Mouse (Mus musculus) intestine, embryonic 16.5 days (tissue): ENCODE data around the gene Slc17a8. TPM values are rescaled to one million over a fixed set of nuclear protein-coding genes. Genes with fewer than 3 reads are reported as not detected.
A peak's percentile ranks its signal among the peaks of the same experiment; 100 is the strongest.

ENCODE experiments used
- ATAC-seq: fragments of 200-750 bp; cut with Nextera tagmentation; 2 replicates; pipeline ENCODE4 v1.8.0; 2017; ENCODE audit warnings: moderate TSS enrichment, moderate library complexity
- H3K27ac ChIP-seq: fragments of 300-500 bp; sonication (generic); 2 replicates; pipeline ENCODE4 v1.5.1; 2014; ENCODE audit warnings: mild to moderate bottlenecking, low read length
- H3K27me3 ChIP-seq: fragments of 300-500 bp; sonication (generic); replicated peaks from 2 replicates; pipeline ENCODE4 v1.6.1; 2014; ENCODE audit warnings: low read length, control low read depth, mixed read lengths; ENCODE audit not compliant: control insufficient read depth, insufficient read depth
- H3K36me3 ChIP-seq: fragments of 300-500 bp; sonication (generic); 2 replicates; pipeline ENCODE4 v1.6.1; 2014; ENCODE audit warnings: low read length, control low read depth; ENCODE audit not compliant: control insufficient read depth, insufficient read depth
- H3K4me1 ChIP-seq: fragments of 300-500 bp; sonication (generic); 2 replicates; pipeline ENCODE4 v1.6.1; 2014; ENCODE audit warnings: low read length, control low read depth, mixed read lengths; ENCODE audit not compliant: control insufficient read depth, insufficient read depth
- H3K4me2 ChIP-seq: fragments of 300-500 bp; sonication (generic); 2 replicates; pipeline ENCODE4 v1.6.1; 2014; ENCODE audit warnings: low read depth, low read length, control low read depth
- H3K4me3 ChIP-seq: fragments of 300-500 bp; sonication (generic); 2 replicates; pipeline ENCODE4 v1.5.1; 2014; ENCODE audit warnings: mild to moderate bottlenecking, low read length
- H3K9ac ChIP-seq: fragments of 300-500 bp; sonication (generic); 2 replicates; pipeline ENCODE4 v1.6.1; 2014; ENCODE audit warnings: low read depth, low read length
- H3K9me3 ChIP-seq: fragments of 300-500 bp; sonication (generic); 2 replicates; pipeline ENCODE4 v1.6.1; 2016; ENCODE audit warnings: low read length, control low read depth; ENCODE audit not compliant: control insufficient read depth
- WGBS: fragments of 180-500 bp; shearing (Covaris S2); extraction: QIAGEN DNeasy Blood & Tissue Kit; methylation state at CpG from one replicate; pipeline ENCODE4 v1.1.7; 2014; 5-methylcytosine and 5-hydroxymethylcytosine counted together
- polyA plus RNA-seq: library from polyadenylated mRNA; unstranded; fragments of >200 nt; fragmentation: Nextera tagmentation; extraction: Ambion mirVana; gene quantifications from 2 replicates; pipeline ENCODE4 v1.2.1, GENCODE M21; 2015

Gene Slc17a8
- polyA plus RNA-seq, 1 experiment from 2014 or later, result 0.13 TPM

- no peaks in the 10 kb centered on the region for H3K27me3 ChIP-seq
- no peaks in the 10 kb centered on the region for H3K4me1 ChIP-seq
- 84% methylated on average over 5 of the region's 5 CpGs for WGBS
- ATAC-seq, result no peak
- H3K9ac ChIP-seq, result no peak overlapping the region
- no peaks in the 10 kb centered on the region for H3K36me3 ChIP-seq
- no peaks in the 10 kb centered on the region for H3K9me3 ChIP-seq
- H3K4me2 ChIP-seq, result no peak overlapping the region
- no peak overlapping the region for H3K4me3 ChIP-seq
- no peak overlapping the region for H3K27ac ChIP-seq
Measured at GRCm38 (mm10) chr10:89635018-89635417, 14.0 kb upstream of the Slc17a8 start.

- Histone ChIP-seq H3K9me3 (no peaks in the 10 kb centered on the region), H3K4me2 (no peak overlapping the region), H3K27me3 (no peaks in the 10 kb centered on the region), H3K9ac (no peak overlapping the region), H3K27ac (no peak overlapping the region), H3K36me3 (no peaks in the 10 kb centered on the region), H3K4me3 (no peak overlapping the region), H3K4me1 (no peaks in the 10 kb centered on the region)
- WGBS, result 85% methylated on average over 7 of the region's 7 CpGs
- no peak for ATAC-seq
Measured at GRCm38 (mm10) chr10:89633736-89634426, 12.8 kb upstream of the Slc17a8 start.

GRCm38 (mm10) chr10:89633121-89633520 is 12.1 kb upstream of the Slc17a8 start:
- WGBS, result 91% methylated on average over 4 of the region's 4 CpGs
- Histone ChIP-seq H3K36me3 (no peaks in the 10 kb centered on the region), H3K4me2 (no peak overlapping the region), H3K9ac (no peak overlapping the region), H3K27me3 (no peaks in the 10 kb centered on the region), H3K27ac (no peak overlapping the region), H3K4me3 (no peak overlapping the region), H3K9me3 (no peaks in the 10 kb centered on the region), H3K4me1 (no peaks in the 10 kb centered on the region)
- ATAC-seq, result no peak

GRCm38 (mm10) chr10:89631831-89632230 is 10.8 kb upstream of the Slc17a8 start:
- Histone ChIP-seq H3K9me3 (no peaks in the 10 kb centered on the region), H3K27ac (no peak overlapping the region), H3K4me2 (no peak overlapping the region), H3K9ac (no peak overlapping the region), H3K4me3 (no peak overlapping the region), H3K4me1 (no peaks in the 10 kb centered on the region), H3K36me3 (no peaks in the 10 kb centered on the region), H3K27me3 (no peaks in the 10 kb centered on the region)
- WGBS, result 42% methylated on average over 5 of the region's 5 CpGs
- ATAC-seq, result no peak

GRCm38 (mm10) chr10:89630564-89630963 is 9.5 kb upstream of the Slc17a8 start:
- no peaks in the 10 kb centered on the region for H3K27me3 ChIP-seq
- 97% methylated on average over 1 of the region's 1 CpGs for WGBS
- no peak overlapping the region for H3K4me3 ChIP-seq
- no peak overlapping the region for H3K4me2 ChIP-seq
- no peaks in the 10 kb centered on the region for H3K4me1 ChIP-seq
- ATAC-seq, result no peak
- no peaks in the 10 kb centered on the region for H3K9me3 ChIP-seq
- H3K27ac ChIP-seq, result no peak overlapping the region
- H3K36me3 ChIP-seq, result no peaks in the 10 kb centered on the region
- no peak overlapping the region for H3K9ac ChIP-seq

- peak; percentile 70 for ATAC-seq
- no peaks in the 10 kb centered on the region for H3K36me3 ChIP-seq
- WGBS, result 32% methylated on average over 3 of the region's 3 CpGs
- no peaks in the 10 kb centered on the region for H3K4me1 ChIP-seq
- H3K9me3 ChIP-seq, result no peaks in the 10 kb centered on the region
- H3K4me3 ChIP-seq, result no peak overlapping the region
- H3K9ac ChIP-seq, result no peak overlapping the region
- H3K27me3 ChIP-seq, result no peaks in the 10 kb centered on the region
- H3K4me2 ChIP-seq, result no peak overlapping the region
- H3K27ac ChIP-seq, result no peak overlapping the region
Measured at GRCm38 (mm10) chr10:89630052-89630451, 9.0 kb upstream of the Slc17a8 start.

GRCm38 (mm10) chr10:89626714-89627113 is 5.7 kb upstream of the Slc17a8 start:
- no peak overlapping the region for H3K4me2 ChIP-seq
- no peak for ATAC-seq
- H3K4me1 ChIP-seq, result no peaks in the 10 kb centered on the region
- H3K27me3 ChIP-seq, result no peaks in the 10 kb centered on the region
- no peak overlapping the region for H3K27ac ChIP-seq
- H3K9ac ChIP-seq, result no peak overlapping the region
- H3K36me3 ChIP-seq, result no peaks in the 10 kb centered on the region
- H3K4me3 ChIP-seq, result no peak overlapping the region
- 88% methylated on average over 2 of the region's 2 CpGs for WGBS
- no peaks in the 10 kb centered on the region for H3K9me3 ChIP-seq

GRCm38 (mm10) chr10:89624196-89624595 is 3.1 kb upstream of the Slc17a8 start:
- no peak overlapping the region for H3K9ac ChIP-seq
- WGBS, result 57% methylated on average over 2 of the region's 2 CpGs
- H3K4me2 ChIP-seq, result no peak overlapping the region
- H3K4me3 ChIP-seq, result no peak overlapping the region
- H3K36me3 ChIP-seq, result no peaks in the 10 kb centered on the region
- H3K9me3 ChIP-seq, result no peaks in the 10 kb centered on the region
- 0 out of 2 replicates have a peak overlapping the region, but pooled peaks have one; percentile 18 for H3K27ac ChIP-seq
- no peaks in the 10 kb centered on the region for H3K27me3 ChIP-seq
- ATAC-seq, result peak; percentile 43; the same call in 1 of the 2 replicates
- no peaks in the 10 kb centered on the region for H3K4me1 ChIP-seq

GRCm38 (mm10) chr10:89599311-89599710 is 21.7 kb downstream of the Slc17a8 start:
- peaks cover 2% of the 10 kb centered on the region; the same call in 1 of the 2 replicates for H3K4me1 ChIP-seq
- no peaks in the 10 kb centered on the region for H3K9me3 ChIP-seq
- no peak overlapping the region for H3K4me3 ChIP-seq
- no peaks in the 10 kb centered on the region for H3K27me3 ChIP-seq
- ATAC-seq, result peak; percentile 36
- 67% methylated on average over 5 of the region's 5 CpGs for whole genome bisulfite sequencing
- no peak overlapping the region for H3K9ac ChIP-seq
- no peaks in the 10 kb centered on the region for H3K36me3 ChIP-seq
- H3K4me2 ChIP-seq, result no peak overlapping the region
- no peak overlapping the region for H3K27ac ChIP-seq

- WGBS, result 66% methylated on average over 4 of the region's 4 CpGs
Measured at GRCm38 (mm10) chr10:89597275-89597674, 23.8 kb downstream of the Slc17a8 start.

More at GRCm38 (mm10) chr10:89597275-89597674, 23.8 kb downstream of the Slc17a8 start:
- no peak overlapping the region for H3K9ac ChIP-seq
- no peak overlapping the region for H3K27ac ChIP-seq
- H3K4me3 ChIP-seq, result no peak overlapping the region
- no peak for ATAC-seq
- H3K4me1 ChIP-seq, result peaks cover 5% of the 10 kb centered on the region
- no peak overlapping the region for H3K4me2 ChIP-seq
- no peaks in the 10 kb centered on the region for H3K36me3 ChIP-seq
- no peaks in the 10 kb centered on the region for H3K9me3 ChIP-seq
- no peaks in the 10 kb centered on the region for H3K27me3 ChIP-seq
